Mouse (Mus musculus) small intestine, adult 2 months (tissue): ENCODE data around the gene Lrrc49.

ENCODE experiments used
- CTCF ChIP-seq: fragments of 200-500 bp; IDR thresholded peaks from 2 replicates; pipeline ENCODE4 v1.5.1; 2012; ENCODE audit warnings: low read depth, mild to moderate bottlenecking, control low read depth, inconsistent platforms, low read length, moderate library complexity, mixed read lengths; ENCODE audit not compliant: insufficient replicate concordance, insufficient read length; ENCODE audit errors: extremely low read depth
- POLR2A ChIP-seq: fragments of 200-500 bp; IDR thresholded peaks from 2 replicates; pipeline ENCODE4 v1.6.1; 2012; ENCODE audit warnings: low read depth, mild to moderate bottlenecking, control low read depth, inconsistent platforms, low read length, moderate library complexity

DNA sequence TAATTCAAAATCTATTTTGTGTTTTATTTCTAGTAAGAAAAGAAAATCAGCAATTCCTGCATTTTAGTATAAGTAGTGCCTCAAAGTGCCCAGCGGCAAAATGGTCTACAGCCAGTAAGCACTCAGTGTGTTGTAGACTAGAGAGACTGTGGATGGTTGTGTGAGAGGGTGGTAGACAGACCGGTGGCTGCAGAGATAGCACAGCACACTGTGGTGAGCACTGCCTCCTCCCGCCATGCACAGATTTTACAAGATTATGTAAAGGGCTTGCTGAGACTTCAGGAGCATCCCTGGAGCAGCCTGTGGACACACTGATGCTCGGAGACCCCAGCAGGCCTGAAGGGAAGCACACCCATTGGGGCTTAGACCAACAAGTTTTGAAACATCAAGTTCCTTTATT, 5.2 kb downstream of the Lrrc49 start:
- TF ChIP-seq CTCF (no peak), POLR2A (no peak)
